Comparison of ENCODE assay signal across 23 mouse cellular contexts in the genomic region with DNA sequence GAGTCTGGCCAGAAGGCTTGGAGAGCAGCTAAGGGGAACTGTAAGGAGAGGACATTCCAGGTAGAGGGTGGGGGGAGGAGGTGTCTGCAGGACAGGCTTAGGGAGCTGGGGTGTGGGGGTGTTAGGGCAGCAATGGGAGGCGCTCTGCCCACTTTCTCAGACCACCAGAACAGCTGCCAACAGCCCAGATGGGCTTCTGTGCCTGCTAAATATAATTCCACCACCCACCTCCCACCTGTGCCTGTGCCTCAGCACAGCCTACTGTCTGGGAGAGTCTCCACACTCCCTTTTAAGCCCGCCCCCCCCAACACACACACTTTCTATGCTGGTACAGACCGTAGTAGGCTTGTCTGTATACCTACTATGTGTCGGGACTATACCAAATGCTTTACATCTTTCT. TPM values are rescaled to one million over a fixed set of nuclear protein-coding genes. Genes with fewer than 3 reads are reported as not detected.
DNase-seq lines count a peak whose midpoint lies in the region; ATAC-seq and TF ChIP-seq lines count a peak whose summit lies in the region.
"Had no signal": no experiment of that assay in that cellular context is flagged by ENCODE, and none has a peak within 500 bp of the region (broad histone marks: within the 10 kb centered on the region; RNA-seq: fewer than 3 reads in every experiment).

No protein-coding gene starts in this region.

- no peak for TF ChIP-seq RAD21 in MEL (IDR thresholded peaks at IDR 0.05; ENCODE audit: low read depth, low read length)

- no peaks in the 10 kb centered on the region; a peak in 1 of 4 replicates for H3K36me3 ChIP-seq in MEL (ENCODE audit: control insufficient read depth in 1 of 2, insufficient read depth in 2 of 2, low read length in 2 of 2)
- no peaks in the 10 kb centered on the region for H3K36me3 ChIP-seq in intestine, embryonic 16.5 days (ENCODE audit: control insufficient read depth, insufficient read depth, low read length)
- H3K36me3 ChIP-seq: embryonic facial prominence, embryonic 15.5 days; forebrain, embryonic 12.5 days; liver, embryonic 13.5 days; neural tube, embryonic 13.5 days had no signal

- no peak for DNase-seq in MEL (ENCODE audit: low read depth, low spot score)
- peak; percentile 51 to 64 for DNase-seq in frontal cortex, postnatal 14 days (ENCODE audit: low spot score in 2 of 2)
- peak; percentile 55 to 69 for DNase-seq in layer of hippocampus, postnatal 36 days
- peak; percentile 78 to 88 for DNase-seq in right cerebral cortex, postnatal 10 days (ENCODE audit: low spot score in 2 of 2)
- DNase-seq in cerebellum, adult 18-20 months: no peak
- DNase-seq: adrenal gland, adult 2 months; cerebellum, adult 9-10 months; liver, embryonic 13.5 days; lung, postnatal 10 days; thymus, postnatal 4 days had no signal

- 75% methylated on average over 4 of the region's 4 CpGs for WGBS in intestine, embryonic 16.5 days

- ATAC-seq in granulocyte monocyte progenitor cell, adult 5-6 weeks (replicated peaks; ENCODE audit: poor library complexity, severe bottlenecking): no peak
- no peak for ATAC-seq in intestine, embryonic 16.5 days

- H3K27me3 ChIP-seq in MEL (ENCODE audit: control insufficient read depth in 1 of 2, insufficient read depth in 2 of 2, low read length in 2 of 2): no peaks in the 10 kb centered on the region
- H3K27me3 ChIP-seq in intestine, embryonic 16.5 days (replicated peaks; ENCODE audit: control insufficient read depth, insufficient read depth, low read length): peaks cover 22% of the 10 kb centered on the region
- H3K27me3 ChIP-seq: megakaryocyte, embryonic 14.5 days had no signal

- H3K27ac ChIP-seq in MEL (ENCODE audit: control insufficient read depth, low read depth, low read length): no peak overlapping the region
- no peak overlapping the region for H3K27ac ChIP-seq in intestine, embryonic 16.5 days (ENCODE audit: low read length)
- H3K27ac ChIP-seq: embryonic facial prominence, embryonic 15.5 days; forebrain, embryonic 12.5 days; liver, embryonic 13.5 days; neural tube, embryonic 13.5 days had no signal

- TF ChIP-seq CTCF in MEL (IDR thresholded peaks at IDR 0.05 in 2 of 3, conservative IDR thresholded peaks at IDR 0.05 in 1 of 3; ENCODE audit: control insufficient read depth in 1 of 3, insufficient read depth in 1 of 3, low read depth in 2 of 3, low read length in 3 of 3, poor library complexity in 1 of 3, severe bottlenecking in 1 of 3): no peak

- no peak for TF ChIP-seq POLR2A in MEL (IDR thresholded peaks at IDR 0.05; ENCODE audit: control insufficient read depth in 1 of 2, insufficient read depth in 1 of 2, low read depth in 1 of 2, low read length in 2 of 2, poor library complexity in 1 of 2)

- no peak overlapping the region for H3K4me3 ChIP-seq in MEL (ENCODE audit: control insufficient read depth in 1 of 2, insufficient read depth in 1 of 2, low read depth in 2 of 2, low read length in 2 of 2)
- H3K4me3 ChIP-seq in intestine, embryonic 16.5 days (ENCODE audit: low read length): no peak overlapping the region
- H3K4me3 ChIP-seq: embryonic facial prominence, embryonic 15.5 days; forebrain, embryonic 12.5 days; liver, embryonic 13.5 days; megakaryocyte, embryonic 14.5 days; neural tube, embryonic 13.5 days had no signal

- H3K4me2 ChIP-seq in intestine, embryonic 16.5 days (ENCODE audit: low read depth, low read length): no peak overlapping the region
- H3K4me2 ChIP-seq: embryonic facial prominence, embryonic 15.5 days; forebrain, embryonic 12.5 days; heart, embryonic 11.5 days; liver, embryonic 13.5 days; neural tube, embryonic 13.5 days had no signal

- no peak for TF ChIP-seq EP300 in MEL (IDR thresholded peaks at IDR 0.05; ENCODE audit: low read depth in 1 of 2, low read length in 2 of 2)

- H3K4me1 ChIP-seq in MEL (ENCODE audit: control insufficient read depth in 1 of 2, insufficient read depth in 2 of 2, low read length in 2 of 2): no peaks in the 10 kb centered on the region
- H3K4me1 ChIP-seq in intestine, embryonic 16.5 days (ENCODE audit: control insufficient read depth, insufficient read depth, low read length): peaks cover 5% of the 10 kb centered on the region; the same call in 1 of the 2 replicates
- H3K4me1 ChIP-seq: liver, embryonic 13.5 days; neural tube, embryonic 13.5 days had no signal

- H3K79me2 ChIP-seq in MEL (ENCODE audit: control insufficient read depth, insufficient read depth, low read length, poor library complexity): no peaks in the 10 kb centered on the region

- no peak overlapping the region for H3K9ac ChIP-seq in MEL (ENCODE audit: control insufficient read depth, low read depth, low read length, poor library complexity, severe bottlenecking)
- H3K9ac ChIP-seq in intestine, embryonic 16.5 days (ENCODE audit: low read depth, low read length): no peak overlapping the region
- H3K9ac ChIP-seq: embryonic facial prominence, embryonic 15.5 days; forebrain, embryonic 12.5 days; liver, embryonic 13.5 days; neural tube, embryonic 13.5 days had no signal

- no peaks in the 10 kb centered on the region for H3K9me3 ChIP-seq in MEL (replicated peaks; ENCODE audit: insufficient read depth, low read length)
- no peaks in the 10 kb centered on the region for H3K9me3 ChIP-seq in intestine, embryonic 16.5 days (ENCODE audit: control insufficient read depth, low read length)
- H3K9me3 ChIP-seq: embryonic facial prominence, embryonic 15.5 days; forebrain, embryonic 12.5 days; G1E; liver, embryonic 13.5 days; neural tube, embryonic 13.5 days had no signal

TF ChIP-seq in MEL, 35 proteins besides CTCF, POLR2A, EP300 and RAD21:
- TF ChIP-seq KAT2A (conservative IDR thresholded peaks at IDR 0.05; ENCODE audit: low read depth, low read length): no peak
- peak; percentile 64; the same call in 1 of the 2 replicates for TF ChIP-seq ZKSCAN1 (IDR thresholded peaks at IDR 0.05; ENCODE audit: low read depth, low read length)
- TF ChIP-seq BHLHE40 (IDR thresholded peaks at IDR 0.05; ENCODE audit: borderline replicate concordance, low read depth, low read length): no peak

RNA-seq across cellular contexts. Expression of a gene that starts 12.3 kb away (rescaled TPM):
- total RNA-seq in MEL (2012; rRNA removed): 14.4 TPM in 2 replicates
- polyA plus RNA-seq in MEL (2012; ENCODE audit: insufficient read depth in 1 of 2, insufficient read length in 2 of 2, low read depth in 1 of 2, low replicate concordance in 2 of 2, missing spikeins in 1 of 2): 10 to 100 TPM in 1 of 2 experiments, not detected in 1; 20.5 TPM
- 100 to 1,000 TPM in 1 of 2 experiments, 10 to 100 TPM in 1; 95.2 to 110 TPM for total RNA-seq in layer of hippocampus, postnatal 36 days (2021)
- 12.8 and 16.4 TPM in 2 replicates for total RNA-seq in granulocyte monocyte progenitor cell, adult 5-6 weeks (2014; fragmentation: Nextera tagmentation)
- 7.0 and 8.8 TPM in 2 replicates for total RNA-seq in granulocyte monocyte progenitor cell, adult 5-6 weeks (2017)
- 0.93 and 1.1 TPM in 2 replicates for polyA plus RNA-seq in intestine, embryonic 16.5 days (2015; fragmentation: Nextera tagmentation; extraction: Ambion mirVana)

RNA-seq across cellular contexts. Expression of a gene that starts 16.2 kb away (rescaled TPM):
- not detected in 2 replicates for total RNA-seq in MEL (2012; rRNA removed)
- not detected for polyA plus RNA-seq in MEL (2012; ENCODE audit: insufficient read depth in 1 of 2, insufficient read length in 2 of 2, low read depth in 1 of 2, low replicate concordance in 2 of 2, missing spikeins in 1 of 2)
- not detected for total RNA-seq in layer of hippocampus, postnatal 36 days (2021)
- total RNA-seq in granulocyte monocyte progenitor cell, adult 5-6 weeks (2014; fragmentation: Nextera tagmentation): not detected in 2 replicates
- total RNA-seq in granulocyte monocyte progenitor cell, adult 5-6 weeks (2017): 0.56 TPM in 1 of 2 replicates, not detected in the other
- 0.07 TPM in 1 of 2 replicates, not detected in the other for polyA plus RNA-seq in intestine, embryonic 16.5 days (2015; fragmentation: Nextera tagmentation; extraction: Ambion mirVana)
- total RNA-seq: gastrocnemius, adult 8-10 months; hematopoietic stem cell, adult 5-6 weeks had no signal
- polyA plus RNA-seq: adrenal gland, adult 2 months; forebrain, embryonic 12.5 days; G1E; heart, embryonic 11.5 days; intestine, embryonic 14.5 days; liver, embryonic 13.5 days; neural tube, embryonic 13.5 days had no signal

RNA-seq across cellular contexts. Expression of a gene that starts 19.2 kb away (rescaled TPM):
- 132 and 145 TPM in 2 replicates for total RNA-seq in MEL (2012; rRNA removed)
- polyA plus RNA-seq in MEL (2012; ENCODE audit: insufficient read depth in 1 of 2, insufficient read length in 2 of 2, low read depth in 1 of 2, low replicate concordance in 2 of 2, missing spikeins in 1 of 2): 100 to 1,000 TPM in 1 of 2 experiments, 10 to 100 TPM in 1; 86.1 to 239 TPM
- 10 to 100 TPM; 58.3 to 70.5 TPM for total RNA-seq in layer of hippocampus, postnatal 36 days (2021)
- total RNA-seq in granulocyte monocyte progenitor cell, adult 5-6 weeks (2014; fragmentation: Nextera tagmentation): 150 and 177 TPM in 2 replicates
- total RNA-seq in granulocyte monocyte progenitor cell, adult 5-6 weeks (2017): 128 and 145 TPM in 2 replicates
- 121 and 130 TPM in 2 replicates for polyA plus RNA-seq in intestine, embryonic 16.5 days (2015; fragmentation: Nextera tagmentation; extraction: Ambion mirVana)

RNA-seq across cellular contexts. Expression of a gene that starts 33.2 kb away (rescaled TPM):
- total RNA-seq in MEL (2012; rRNA removed): not detected in 2 replicates
- not detected for polyA plus RNA-seq in MEL (2012; ENCODE audit: insufficient read depth in 1 of 2, insufficient read length in 2 of 2, low read depth in 1 of 2, low replicate concordance in 2 of 2, missing spikeins in 1 of 2)
- not detected for total RNA-seq in layer of hippocampus, postnatal 36 days (2021)
- not detected in 2 replicates for total RNA-seq in granulocyte monocyte progenitor cell, adult 5-6 weeks (2014; fragmentation: Nextera tagmentation)
- not detected in 2 replicates for total RNA-seq in granulocyte monocyte progenitor cell, adult 5-6 weeks (2017)
- not detected in 2 replicates for polyA plus RNA-seq in intestine, embryonic 16.5 days (2015; fragmentation: Nextera tagmentation; extraction: Ambion mirVana)
- total RNA-seq: adrenal gland, adult 2 months; G1E; gastrocnemius, adult 8-10 months; hematopoietic stem cell, adult 5-6 weeks; left cerebral cortex, adult 8-10 months had no signal
- polyA plus RNA-seq: adrenal gland, adult 2 months; embryonic facial prominence, embryonic 15.5 days; forebrain, embryonic 12.5 days; G1E; heart, embryonic 11.5 days; intestine, embryonic 14.5 days; liver, embryonic 13.5 days; neural tube, embryonic 13.5 days; spleen, adult 2 months had no signal

RNA-seq across cellular contexts. Expression of a gene that starts 44.8 kb away (rescaled TPM):
- not detected in 2 replicates for total RNA-seq in MEL (2012; rRNA removed)
- polyA plus RNA-seq in MEL (2012; ENCODE audit: insufficient read depth in 1 of 2, insufficient read length in 2 of 2, low read depth in 1 of 2, low replicate concordance in 2 of 2, missing spikeins in 1 of 2): not detected
- total RNA-seq in layer of hippocampus, postnatal 36 days (2021): under 1 TPM; 0.32 to 0.71 TPM
- not detected in 2 replicates for total RNA-seq in granulocyte monocyte progenitor cell, adult 5-6 weeks (2014; fragmentation: Nextera tagmentation)
- total RNA-seq in granulocyte monocyte progenitor cell, adult 5-6 weeks (2017): not detected in 2 replicates
- polyA plus RNA-seq in intestine, embryonic 16.5 days (2015; fragmentation: Nextera tagmentation; extraction: Ambion mirVana): 1.1 and 4.0 TPM in 2 replicates
- total RNA-seq: gastrocnemius, adult 8-10 months; hematopoietic stem cell, adult 5-6 weeks had no signal
- polyA plus RNA-seq: forebrain, embryonic 12.5 days; G1E; neural tube, embryonic 13.5 days had no signal

Comparison
In these comparisons a context has a peak if more than half of its experiments do, and no peak if none do; other contexts are left out.
1. DNase-seq: peak in frontal cortex, postnatal 14 days (2 of 2), layer of hippocampus, postnatal 36 days (2 of 2) and right cerebral cortex, postnatal 10 days (2 of 2); none in MEL (single experiment) and cerebellum, adult 18-20 months (0 of 2).